13 mouse cellular contexts compared by ENCODE assay signal in genomic region chr12:77529414-77529813, GRCm38 (mm10).
DNase-seq lines count a peak whose midpoint lies in the region; ATAC-seq lines count a peak whose summit lies in the region.
"Had no signal": no experiment of that assay in that cellular context is flagged by ENCODE, and none has a peak within 500 bp of the region (broad histone marks: within the 10 kb centered on the region; RNA-seq: fewer than 3 reads in every experiment).

No protein-coding gene starts in this region.

- H3K4me2 ChIP-seq in hindbrain, embryonic 15.5 days: no peak overlapping the region
- H3K4me2 ChIP-seq in hindbrain, embryonic 11.5 days (replicated peaks; ENCODE audit: low read depth, low read length): no peak overlapping the region
- H3K4me2 ChIP-seq: embryonic facial prominence, embryonic 12.5 days; heart, embryonic 13.5 days had no signal

- DNase-seq in cerebellum, adult 9-11 months: peak; percentile 37
- DNase-seq in hindbrain, embryonic 11.5 days (ENCODE audit: low spot score): no peak
- peak; percentile 20 for DNase-seq in layer of hippocampus, adult 11-12 months (ENCODE audit: low spot score)
- no peak for DNase-seq in layer of hippocampus, postnatal 36 days
- peak; percentile 22 for DNase-seq in testis, postnatal 10 days (ENCODE audit: low spot score)
- no peak for DNase-seq in testis, postnatal 14 days (ENCODE audit: low spot score)
- DNase-seq: adrenal gland, postnatal 10 days; gastrocnemius, postnatal 36 days; heart, postnatal 36 days had no signal

- ATAC-seq in cerebellum, adult (ENCODE audit: insufficient number of reproducible peaks, low FRiP score, low TSS enrichment): no peak
- ATAC-seq in hindbrain, embryonic 15.5 days (ENCODE audit: low FRiP score, low read depth): no peak
- ATAC-seq in hindbrain, embryonic 11.5 days (ENCODE audit: low FRiP score): no peak

- no peaks in the 10 kb centered on the region for H3K27me3 ChIP-seq in hindbrain, embryonic 15.5 days
- no peaks in the 10 kb centered on the region for H3K27me3 ChIP-seq in hindbrain, embryonic 11.5 days (ENCODE audit: control insufficient read depth, insufficient read depth, low read length)
- H3K27me3 ChIP-seq: embryonic facial prominence, embryonic 12.5 days had no signal

- H3K4me1 ChIP-seq in hindbrain, embryonic 15.5 days (replicated peaks): peaks cover 6% of the 10 kb centered on the region
- no peaks in the 10 kb centered on the region for H3K4me1 ChIP-seq in hindbrain, embryonic 11.5 days (replicated peaks; ENCODE audit: control insufficient read depth, insufficient read depth, low read length)
- H3K4me1 ChIP-seq: embryonic facial prominence, embryonic 12.5 days; heart, embryonic 13.5 days had no signal

- H3K36me3 ChIP-seq in hindbrain, embryonic 15.5 days: no peaks in the 10 kb centered on the region
- no peaks in the 10 kb centered on the region for H3K36me3 ChIP-seq in hindbrain, embryonic 11.5 days (ENCODE audit: control insufficient read depth, insufficient read depth, low read length)
- H3K36me3 ChIP-seq: embryonic facial prominence, embryonic 12.5 days; heart, embryonic 13.5 days had no signal

- WGBS in hindbrain, embryonic 15.5 days: 84% methylated on average over 4 of the region's 4 CpGs
- WGBS in hindbrain, embryonic 11.5 days: 91% methylated on average over 4 of the region's 4 CpGs

- H3K9ac ChIP-seq in hindbrain, embryonic 15.5 days: no peak overlapping the region
- no peak overlapping the region for H3K9ac ChIP-seq in hindbrain, embryonic 11.5 days (ENCODE audit: low read depth, low read length)
- H3K9ac ChIP-seq: embryonic facial prominence, embryonic 12.5 days; heart, embryonic 13.5 days had no signal

- no peak overlapping the region for H3K4me3 ChIP-seq in hindbrain, embryonic 15.5 days
- no peak overlapping the region for H3K4me3 ChIP-seq in hindbrain, embryonic 11.5 days (ENCODE audit: low read depth, low read length)
- H3K4me3 ChIP-seq: embryonic facial prominence, embryonic 12.5 days; heart, embryonic 13.5 days had no signal

- peak overlapping the region; percentile 45; the same call in 1 of the 2 replicates for H3K27ac ChIP-seq in hindbrain, embryonic 15.5 days (replicated peaks)
- H3K27ac ChIP-seq in hindbrain, embryonic 11.5 days (ENCODE audit: low read depth, low read length): no peak overlapping the region
- H3K27ac ChIP-seq: embryonic facial prominence, embryonic 12.5 days; heart, embryonic 13.5 days had no signal

- no peaks in the 10 kb centered on the region for H3K9me3 ChIP-seq in hindbrain, embryonic 15.5 days
- H3K9me3 ChIP-seq in hindbrain, embryonic 11.5 days (ENCODE audit: control insufficient read depth, low read length): no peaks in the 10 kb centered on the region
- H3K9me3 ChIP-seq: embryonic facial prominence, embryonic 12.5 days; heart, embryonic 13.5 days had no signal

Comparison
In these comparisons a context has a peak if more than half of its experiments do, and no peak if none do; other contexts are left out.
1. DNase-seq: peak in cerebellum, adult 9-11 months (single experiment), layer of hippocampus, adult 11-12 months (single experiment) and testis, postnatal 10 days (single experiment); none in hindbrain, embryonic 11.5 days (single experiment), layer of hippocampus, postnatal 36 days (0 of 2) and testis, postnatal 14 days (single experiment).